Mouse (Mus musculus) heart, adult 2 months (tissue): Measurements from ENCODE around the gene Wdr20.

Source experiments
- CTCF ChIP-seq: fragments of 200-600 bp; IDR thresholded peaks from 2 replicates; pipeline ENCODE4 v1.8.1; 2022; ENCODE audit warnings: antibody characterized with exemption, mild to moderate bottlenecking, moderate library complexity
- EP300 ChIP-seq: fragments of 200-500 bp; IDR thresholded peaks from 2 replicates; pipeline ENCODE4 v1.6.1; 2011; ENCODE audit warnings: low read depth, low read length, control low read depth; ENCODE audit not compliant: insufficient read depth
- POLR2A ChIP-seq: fragments of 200-500 bp; IDR thresholded peaks from 2 replicates; pipeline ENCODE4 v1.6.1; 2011; ENCODE audit warnings: mild to moderate bottlenecking, low read depth, low read length, control low read depth; ENCODE audit not compliant: insufficient read depth

GRCm38 (mm10) chr12:110808430-110808829 lies 70.7 kb downstream of the Wdr20 start:
- TF ChIP-seq POLR2A: no peak
- TF ChIP-seq CTCF: no peak
- TF ChIP-seq EP300: no peak
